Mouse (Mus musculus) erythroblast, embryonic 14.5 days (primary cell): ENCODE measurements around the gene Med14. TPM values are rescaled to one million over a fixed set of nuclear protein-coding genes. Genes with fewer than 3 reads are reported as not detected.

ENCODE experiments used
- H3K27me3 ChIP-seq: 2 replicates; pipeline ENCODE4 v1.6.1; 2012; ENCODE audit warnings: inconsistent platforms; ENCODE audit not compliant: control insufficient read depth
- H3K36me3 ChIP-seq: 2 replicates; pipeline ENCODE4 v1.6.1; 2012; ENCODE audit warnings: mild to moderate bottlenecking, inconsistent platforms; ENCODE audit not compliant: control insufficient read depth
- H3K4me1 ChIP-seq: 2 replicates; pipeline ENCODE4 v1.6.1; 2012; ENCODE audit warnings: inconsistent platforms; ENCODE audit not compliant: control insufficient read depth
- H3K4me3 ChIP-seq: replicated peaks from 2 replicates; pipeline ENCODE3; 2012; ENCODE audit warnings: moderate library complexity, mild to moderate bottlenecking, inconsistent platforms
- H3K9me3 ChIP-seq: 2 replicates; pipeline ENCODE4 v1.6.1; 2012; ENCODE audit warnings: low read length, inconsistent platforms, mixed read lengths; ENCODE audit not compliant: control insufficient read depth
- GATA1 ChIP-seq: IDR thresholded peaks from 2 replicates; pipeline ENCODE4 v1.6.1; 2012; ENCODE audit warnings: low read length, inconsistent platforms, mixed read lengths
- TAL1 ChIP-seq: IDR thresholded peaks from 3 replicates; pipeline ENCODE4 v1.6.1; 2012; ENCODE audit warnings: low read length, inconsistent platforms, mixed read lengths
- polyA plus RNA-seq: library from polyadenylated mRNA; stranded (reverse); fragments of >175 nt; gene quantifications from 2 replicates; pipeline ENCODE4 v1.2.3, GENCODE M21; 2012

Med14 gene
- polyA plus RNA-seq, 1 experiment: 0.26 TPM

GRCm38 (mm10) chrX:12762334-12763126, 657 bp upstream of the Med14 start:
- Histone ChIP-seq H3K36me3 (no peaks in the 10 kb centered on the region; the same call in 1 of the 2 replicates), H3K4me1 (peaks cover 23% of the 10 kb centered on the region), H3K4me3 (peak overlapping the region; percentile 86), H3K9me3 (peaks cover 4% of the 10 kb centered on the region; the same call in 1 of the 2 replicates), H3K27me3 (peaks cover 16% of the 10 kb centered on the region)
- TF ChIP-seq GATA1: no peak
- TF ChIP-seq TAL1: no peak

DNA sequence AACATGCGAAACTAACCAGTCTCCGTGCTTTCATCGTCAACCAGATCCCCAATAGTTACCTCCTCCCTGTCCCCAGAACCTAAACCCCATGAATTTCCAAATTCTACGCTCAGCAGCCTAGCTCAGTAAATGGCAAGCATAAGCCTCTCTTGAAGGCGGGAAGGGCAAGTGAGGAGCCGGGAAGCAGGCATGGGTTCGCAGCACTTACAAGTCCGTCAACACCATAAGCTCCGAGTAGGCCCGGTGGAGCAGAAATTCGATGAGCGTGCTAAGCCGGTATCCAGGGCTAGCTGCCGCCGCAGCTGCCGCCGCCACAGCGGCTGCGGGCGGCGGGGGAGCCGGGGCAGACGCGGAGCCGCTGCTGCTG, 631 bp downstream of the Med14 start:
- no peak for TF ChIP-seq TAL1
- TF ChIP-seq GATA1: no peak
- Histone ChIP-seq H3K36me3 (no peaks in the 10 kb centered on the region; the same call in 1 of the 2 replicates), H3K9me3 (peaks cover 4% of the 10 kb centered on the region; the same call in 1 of the 2 replicates), H3K4me1 (peaks cover 21% of the 10 kb centered on the region), H3K4me3 (peak overlapping the region; percentile 86), H3K27me3 (peaks cover 16% of the 10 kb centered on the region)

GRCm38 (mm10) chrX:12760501-12760900, 1.4 kb downstream of the Med14 start:
- H3K36me3 ChIP-seq: no peaks in the 10 kb centered on the region; the same call in 1 of the 2 replicates
- H3K4me3 ChIP-seq: peak overlapping the region; percentile 86
- TF ChIP-seq GATA1: no peak
- TF ChIP-seq TAL1: no peak
- H3K27me3 ChIP-seq: peaks cover 16% of the 10 kb centered on the region
- peaks cover 21% of the 10 kb centered on the region for H3K4me1 ChIP-seq
- peaks cover 4% of the 10 kb centered on the region; the same call in 1 of the 2 replicates for H3K9me3 ChIP-seq

- Histone ChIP-seq H3K4me1 (peaks cover 21% of the 10 kb centered on the region), H3K36me3 (no peaks in the 10 kb centered on the region; the same call in none of the 2 replicates), H3K9me3 (peaks cover 4% of the 10 kb centered on the region; the same call in 1 of the 2 replicates), H3K4me3 (peak overlapping the region; percentile 86), H3K27me3 (peaks cover 16% of the 10 kb centered on the region)
- TF ChIP-seq GATA1 (no peak), TAL1 (no peak)
Measured at GRCm38 (mm10) chrX:12759625-12760024, 2.2 kb downstream of the Med14 start.

DNA sequence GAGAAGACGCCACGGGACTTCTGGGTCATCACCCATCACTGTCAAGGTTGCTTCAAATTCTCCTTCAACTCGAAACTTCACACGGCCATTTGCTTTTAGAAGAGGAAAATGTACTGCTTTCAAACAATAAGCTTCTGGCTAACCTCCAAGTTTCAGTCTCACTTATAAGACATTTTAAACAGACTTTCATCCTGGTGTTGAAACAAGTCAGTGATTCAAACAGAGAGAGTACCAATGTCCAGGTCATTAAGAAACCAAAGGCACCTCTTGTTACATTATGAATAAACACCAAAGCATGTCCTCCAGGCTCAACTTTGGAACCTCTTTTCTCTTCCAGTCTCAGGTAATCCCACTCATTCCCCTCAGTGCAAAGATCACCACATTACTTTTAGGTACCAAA, 14.0 kb downstream of the Med14 start:
- TF ChIP-seq GATA1 (no peak), TAL1 (no peak)
- no peak overlapping the region for H3K4me3 ChIP-seq
- no peaks in the 10 kb centered on the region for H3K9me3 ChIP-seq
- H3K36me3 ChIP-seq: peaks cover 42% of the 10 kb centered on the region
- no peaks in the 10 kb centered on the region for H3K27me3 ChIP-seq
- H3K4me1 ChIP-seq: no peaks in the 10 kb centered on the region

DNA sequence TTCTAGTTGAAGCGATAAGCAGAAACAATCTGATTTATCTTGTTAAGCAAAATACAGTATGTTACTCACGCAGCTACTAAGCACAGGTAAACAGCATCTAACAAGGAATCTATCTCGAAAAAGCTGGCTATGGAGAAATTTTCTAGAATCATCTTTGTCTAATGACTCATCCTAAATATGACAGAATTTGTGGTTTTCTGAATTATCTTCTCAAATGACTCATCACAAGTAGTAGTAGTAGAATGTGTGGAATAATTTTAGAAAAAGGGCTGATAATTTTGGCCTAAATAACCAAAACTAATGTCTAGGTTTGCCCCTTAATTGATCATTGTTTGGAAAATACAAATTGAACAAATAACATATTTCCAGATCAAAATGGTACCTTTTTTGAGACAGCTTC, 15.1 kb downstream of the Med14 start:
- Histone ChIP-seq H3K4me1 (no peaks in the 10 kb centered on the region), H3K36me3 (peaks cover 46% of the 10 kb centered on the region), H3K9me3 (no peaks in the 10 kb centered on the region), H3K27me3 (no peaks in the 10 kb centered on the region), H3K4me3 (no peak overlapping the region)
- TF ChIP-seq TAL1 (no peak), GATA1 (no peak)

DNA sequence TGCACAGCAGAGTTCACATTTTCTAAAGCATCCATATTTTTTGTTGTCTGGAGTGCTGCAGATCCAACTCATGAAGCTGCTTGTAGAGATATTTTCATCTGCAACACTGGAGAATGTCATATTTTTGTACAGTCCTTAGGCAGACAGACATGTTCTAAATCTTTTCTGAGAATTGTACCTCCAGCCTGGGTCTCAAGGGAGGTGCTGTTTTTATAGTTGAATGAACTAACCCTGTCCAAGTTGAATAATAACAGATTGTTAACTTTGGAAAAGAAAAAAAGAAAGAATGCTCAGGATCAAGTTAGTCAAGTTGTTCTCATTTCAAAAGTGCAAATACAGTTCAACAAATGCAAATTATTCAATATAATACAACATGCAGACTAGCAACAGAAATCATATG, 21.5 kb downstream of the Med14 start:
- H3K4me3 ChIP-seq: no peak overlapping the region
- H3K4me1 ChIP-seq: no peaks in the 10 kb centered on the region
- no peaks in the 10 kb centered on the region for H3K27me3 ChIP-seq
- no peak for TF ChIP-seq TAL1
- peaks cover 36% of the 10 kb centered on the region for H3K36me3 ChIP-seq
- no peaks in the 10 kb centered on the region for H3K9me3 ChIP-seq

- H3K9me3 ChIP-seq: no peaks in the 10 kb centered on the region
- no peaks in the 10 kb centered on the region for H3K4me1 ChIP-seq
- no peaks in the 10 kb centered on the region for H3K27me3 ChIP-seq
- no peak overlapping the region for H3K4me3 ChIP-seq
- peaks cover 67% of the 10 kb centered on the region for H3K36me3 ChIP-seq
- no peak for TF ChIP-seq GATA1
- no peak for TF ChIP-seq TAL1
Measured at GRCm38 (mm10) chrX:12716036-12716435, 45.8 kb downstream of the Med14 start.

GRCm38 (mm10) chrX:12713796-12714195, 48.1 kb downstream of the Med14 start:
- TF ChIP-seq GATA1 (no peak), TAL1 (no peak)
- Histone ChIP-seq H3K4me1 (no peaks in the 10 kb centered on the region), H3K9me3 (no peaks in the 10 kb centered on the region), H3K4me3 (no peak overlapping the region), H3K27me3 (no peaks in the 10 kb centered on the region), H3K36me3 (peaks cover 66% of the 10 kb centered on the region)

DNA sequence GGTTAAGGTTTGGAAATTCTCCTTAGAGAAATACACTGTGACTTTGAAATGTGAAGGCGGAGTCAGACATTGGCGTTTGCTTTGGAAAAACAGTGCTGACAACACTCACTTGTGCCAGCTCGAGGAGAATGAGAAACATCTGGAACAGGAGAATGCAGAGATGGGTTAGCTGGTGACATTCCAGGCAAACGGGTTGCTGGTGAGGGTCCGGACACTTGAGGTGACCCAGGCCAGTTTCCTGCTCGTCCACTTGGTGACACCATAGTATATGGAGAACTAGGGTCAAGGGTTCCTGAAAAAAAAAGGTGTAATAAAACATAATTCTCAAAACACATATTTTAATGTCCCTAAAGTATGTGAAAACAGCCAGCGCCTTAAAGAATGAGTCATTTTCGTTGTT, 75.0 kb downstream of the Med14 start:
- peaks cover 61% of the 10 kb centered on the region for H3K36me3 ChIP-seq
- no peak overlapping the region for H3K4me3 ChIP-seq
- H3K27me3 ChIP-seq: no peaks in the 10 kb centered on the region
- TF ChIP-seq GATA1: no peak
- TF ChIP-seq TAL1: no peak
- H3K4me1 ChIP-seq: no peaks in the 10 kb centered on the region
- no peaks in the 10 kb centered on the region for H3K9me3 ChIP-seq
